Mouse (Mus musculus) ovary, postnatal 14 days (tissue): ENCODE measurements around the gene Rcl1.

Source experiments
- DNase-seq: peaks from one replicate; pipeline ENCODE4 v3.0.0; 2022; ENCODE audit warnings: low spot score

Gene Rcl1

DNA sequence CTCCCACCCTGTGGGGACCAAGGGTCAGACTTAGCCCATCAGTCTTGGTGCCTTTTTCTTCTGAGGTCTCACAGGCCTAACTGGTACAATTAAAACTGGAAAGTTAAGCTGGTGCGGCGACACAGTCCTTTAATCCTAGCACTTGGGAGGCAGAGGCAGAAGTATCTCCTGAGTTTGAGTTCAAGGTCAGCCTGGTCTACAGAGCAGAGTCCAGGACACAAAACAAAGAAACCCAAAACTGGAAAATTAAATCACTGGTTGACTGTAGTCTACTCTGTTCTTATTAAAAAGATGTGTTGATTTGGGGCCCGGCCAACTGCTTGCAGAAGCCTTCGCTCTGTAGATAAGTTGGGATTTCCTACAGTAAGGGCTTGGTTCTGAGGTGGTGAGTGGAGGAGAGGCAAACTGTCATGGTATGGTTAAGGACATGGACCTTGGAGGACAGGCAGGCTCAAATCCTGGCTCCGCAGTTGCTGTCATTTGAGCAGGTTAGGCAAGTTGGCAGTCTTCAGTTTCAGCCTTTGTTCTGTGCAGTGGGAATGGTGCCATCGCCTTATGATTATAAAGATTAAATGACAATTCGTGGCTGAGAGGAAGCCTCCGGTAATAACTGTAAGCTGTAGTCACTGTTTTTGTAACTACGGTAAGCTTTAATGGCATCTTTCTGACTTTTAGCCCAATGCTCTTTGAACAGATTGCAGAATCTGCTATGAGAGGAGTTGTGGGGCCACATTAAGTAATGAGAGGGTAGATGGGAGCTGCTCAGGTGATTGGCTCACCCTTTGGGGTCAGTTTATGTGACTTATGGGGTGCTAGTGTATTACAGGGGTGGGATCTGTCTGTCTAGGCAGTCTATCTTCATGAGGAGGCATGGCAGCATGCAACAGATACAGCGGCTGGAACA, 12.8 kb downstream of the Rcl1 start:
- DNase-seq: no peak

DNA sequence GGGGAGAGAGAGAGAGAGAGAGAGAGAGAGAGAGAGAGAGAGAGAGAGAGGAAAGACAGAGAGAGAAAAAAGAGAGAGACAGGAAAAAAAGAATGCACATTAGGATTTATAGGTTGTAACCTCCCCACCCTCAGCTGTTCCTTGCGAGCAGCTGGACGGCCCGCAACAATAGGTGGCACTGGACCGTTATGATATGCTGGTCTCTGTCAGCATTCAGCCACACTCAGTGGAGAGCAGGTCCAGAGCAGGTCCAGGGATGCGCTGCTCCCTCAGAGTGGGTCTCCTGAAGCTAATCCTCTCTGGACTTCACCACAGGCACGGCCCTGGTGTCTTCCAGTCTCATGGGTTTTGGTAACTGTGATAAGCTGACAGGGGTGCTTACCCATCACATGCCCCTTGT, 15.6 kb downstream of the Rcl1 start:
- no peak for DNase-seq

DNA sequence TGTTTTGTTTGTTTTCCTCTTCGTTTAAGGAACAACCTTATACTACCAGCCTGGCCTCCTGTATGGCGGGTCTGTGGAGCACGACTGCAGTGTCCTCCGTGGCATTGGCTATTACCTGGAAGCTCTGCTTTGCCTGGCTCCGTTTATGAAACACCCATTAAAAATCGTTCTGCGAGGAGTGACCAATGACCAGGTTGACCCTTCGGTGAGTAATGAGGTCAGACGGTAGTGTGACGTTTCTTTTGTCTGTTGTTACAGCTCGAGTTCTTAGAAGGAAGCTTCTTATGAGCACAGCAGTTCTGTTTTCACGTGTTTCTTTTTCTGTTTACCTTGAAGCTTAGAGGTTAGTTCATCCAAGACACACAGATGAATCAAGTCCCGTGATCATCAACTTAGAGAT, 17.0 kb downstream of the Rcl1 start:
- no peak for DNase-seq

DNA sequence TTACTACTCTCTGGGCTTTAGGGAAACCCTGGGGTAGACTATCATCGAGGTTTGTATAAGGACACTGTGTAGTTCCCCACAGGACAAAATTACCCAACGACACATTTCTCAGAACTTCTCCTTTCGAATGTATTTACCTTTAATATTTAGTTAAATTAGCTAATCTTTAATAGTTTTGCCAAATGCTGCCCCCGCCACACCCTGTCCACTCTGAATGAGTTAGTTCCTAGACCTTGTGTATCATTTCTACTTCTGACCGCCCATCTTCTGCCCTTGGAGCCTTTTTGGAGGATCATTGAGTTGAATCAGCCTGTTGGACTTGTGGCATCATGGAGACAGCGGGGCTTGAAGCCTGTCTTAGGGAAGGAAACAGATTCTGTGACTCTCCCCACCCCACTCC, 19.1 kb downstream of the Rcl1 start:
- no peak for DNase-seq

DNA sequence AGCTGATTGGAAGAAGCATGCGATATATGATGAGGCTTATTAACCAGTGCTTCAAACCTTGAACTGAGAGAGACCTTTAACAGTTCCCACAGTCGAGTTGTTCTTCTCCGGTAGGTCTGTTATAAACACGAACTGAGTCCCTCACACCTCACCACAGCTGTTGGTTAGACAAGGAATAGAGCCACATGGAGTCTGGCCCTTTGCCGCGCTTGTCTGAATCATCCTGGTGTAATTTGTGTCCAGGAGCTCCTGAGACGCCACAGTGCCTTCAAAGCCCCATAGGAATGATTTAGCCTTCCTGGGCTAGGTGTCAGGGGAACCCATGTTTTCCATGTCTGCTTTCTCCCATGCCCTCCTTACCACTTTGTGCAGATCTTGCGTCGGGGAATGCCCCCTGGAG, 20.2 kb downstream of the Rcl1 start:
- no peak for DNase-seq

DNA sequence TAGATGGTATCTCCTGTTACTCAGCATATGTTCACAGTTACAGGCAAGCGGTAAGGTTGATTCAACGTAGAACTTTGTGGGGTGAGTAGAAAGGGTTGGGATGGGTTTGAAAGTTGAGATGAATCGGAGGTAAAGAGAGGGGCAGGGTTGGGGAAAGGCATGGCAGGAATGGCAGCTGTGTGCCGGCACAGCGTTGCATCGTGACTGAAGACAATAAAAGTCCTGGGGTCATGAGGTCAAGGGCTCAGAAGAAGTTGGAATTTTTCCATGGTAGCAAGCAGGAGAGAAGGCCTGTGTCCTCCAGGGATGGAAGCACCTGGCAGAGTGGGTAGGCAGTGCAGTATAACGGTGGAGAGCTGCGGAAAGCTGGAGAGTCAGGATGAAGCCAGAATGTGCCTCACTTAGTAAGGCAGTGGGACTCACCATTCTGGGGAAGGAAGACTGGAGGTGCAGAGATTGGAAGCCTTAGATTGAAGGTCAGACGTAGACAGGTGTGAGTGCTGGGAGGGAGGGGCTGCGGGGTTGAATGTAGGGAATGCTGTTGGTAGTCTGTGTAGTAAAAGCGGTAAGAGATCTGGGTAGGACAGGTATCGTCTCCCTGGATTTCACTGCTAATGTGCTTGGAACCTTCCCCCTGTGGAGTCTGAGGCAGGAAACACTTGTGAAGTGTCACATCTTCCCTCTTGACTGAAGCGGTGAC, 23.9 kb downstream of the Rcl1 start:
- no peak for DNase-seq

DNA sequence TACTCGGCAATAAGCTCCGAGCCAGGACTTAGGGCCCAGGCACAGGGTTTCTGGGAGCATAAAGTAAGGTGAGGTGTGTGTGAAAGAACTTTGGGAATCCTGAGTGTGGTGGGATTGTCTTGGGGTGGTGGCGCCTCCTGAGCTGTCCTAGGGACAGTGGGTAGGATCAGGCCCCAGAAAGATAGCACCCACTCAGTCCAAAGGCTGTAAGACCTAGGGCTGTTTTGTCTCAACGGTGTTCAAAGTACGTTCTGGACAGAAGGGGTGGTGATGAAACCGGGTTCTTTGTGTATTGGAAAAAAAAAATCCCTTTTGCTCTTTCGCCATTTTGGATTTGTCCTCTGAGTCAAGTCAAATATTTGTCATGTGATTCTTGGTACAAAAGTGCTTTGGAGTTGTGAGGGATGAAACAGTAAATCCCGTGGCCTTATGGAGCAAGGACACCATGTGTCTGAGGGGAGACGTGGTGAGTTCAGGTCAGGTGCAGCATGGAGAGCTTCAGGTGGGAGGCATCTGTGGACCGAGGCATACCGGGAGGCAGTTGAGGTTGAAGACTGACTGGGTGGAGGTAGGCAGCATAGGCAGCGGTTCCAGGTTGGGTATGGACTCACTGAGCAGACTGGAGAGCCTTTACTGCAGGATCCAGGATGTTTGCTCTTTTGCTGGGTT, 25.3 kb downstream of the Rcl1 start:
- no peak for DNase-seq

DNA sequence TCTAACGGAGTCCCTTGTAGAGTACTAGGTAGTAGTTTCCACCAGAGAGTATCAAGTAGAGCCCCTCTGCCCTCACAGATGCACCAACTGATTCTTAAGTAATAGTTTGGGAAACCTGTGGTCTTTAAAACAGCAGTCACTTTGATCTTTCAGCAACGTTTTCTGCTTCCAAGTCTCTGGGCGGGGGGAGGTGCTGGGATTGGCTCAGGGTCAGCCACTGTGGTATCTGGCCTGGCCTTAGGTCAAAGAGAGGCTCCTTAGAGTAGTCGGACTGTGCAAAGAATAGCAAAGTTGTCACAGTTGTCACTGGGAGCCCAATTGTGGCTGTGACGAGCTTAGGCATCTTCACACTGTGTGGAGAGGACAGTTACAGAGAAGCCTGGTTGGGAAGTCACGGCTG, 26.2 kb downstream of the Rcl1 start:
- DNase-seq: no peak

DNA sequence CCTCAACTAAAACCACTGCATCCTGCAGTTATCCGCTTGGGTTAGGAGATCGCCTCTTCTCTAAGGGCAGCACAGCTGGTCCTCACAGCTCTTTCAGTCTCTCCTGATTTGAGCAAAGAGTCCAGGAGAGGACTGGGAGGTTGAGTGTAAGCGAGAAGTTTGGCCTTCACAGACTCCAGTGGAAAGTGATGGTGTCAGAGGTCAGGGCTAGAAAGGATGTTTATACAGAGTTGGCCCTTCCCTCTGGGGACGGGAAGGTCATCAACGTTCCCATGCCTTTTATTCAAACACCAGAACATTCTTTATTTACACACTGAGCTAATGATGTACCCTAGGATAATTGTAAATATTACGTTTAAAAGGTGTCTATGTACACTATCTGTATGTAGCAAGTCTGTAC, 27.0 kb downstream of the Rcl1 start:
- no peak for DNase-seq

DNA sequence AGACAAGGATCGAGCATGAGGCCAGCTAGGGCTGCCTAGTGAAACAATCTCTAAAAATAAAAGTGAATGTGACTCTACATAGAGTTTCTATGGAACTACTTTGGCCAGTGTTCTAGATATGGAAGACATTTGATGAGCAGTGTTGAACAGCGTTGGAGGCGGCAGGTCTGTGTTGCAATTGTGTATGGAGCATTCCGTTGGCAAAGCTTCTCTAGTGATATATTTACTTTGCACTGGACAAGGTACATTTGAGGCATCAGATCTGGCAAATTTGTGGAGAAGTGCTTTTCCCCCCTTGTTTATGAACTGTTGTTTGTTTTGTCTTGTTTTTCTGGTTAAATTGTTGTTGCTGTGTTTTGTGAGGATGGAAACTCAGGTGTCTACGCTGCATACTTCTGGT, 28.4 kb downstream of the Rcl1 start:
- DNase-seq: no peak

DNA sequence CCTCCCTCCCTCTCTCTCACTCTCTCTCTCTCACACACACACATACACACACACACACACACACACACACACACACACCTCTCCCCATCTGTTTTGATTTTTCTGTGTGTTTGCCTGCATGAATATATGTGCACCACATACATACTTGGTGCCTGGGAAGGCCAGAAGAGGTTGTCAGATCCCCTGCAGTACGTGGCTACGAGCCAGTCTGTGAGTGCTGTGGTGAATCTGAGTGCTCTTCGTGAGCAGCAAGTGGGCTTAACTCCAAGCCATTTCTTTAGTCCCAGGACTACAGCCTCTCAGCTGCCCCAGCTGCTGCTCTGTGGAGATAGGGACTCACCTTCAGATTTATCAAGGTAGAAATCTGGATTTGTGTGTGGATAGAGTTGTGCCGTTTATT, 30.0 kb downstream of the Rcl1 start:
- DNase-seq: no peak

DNA sequence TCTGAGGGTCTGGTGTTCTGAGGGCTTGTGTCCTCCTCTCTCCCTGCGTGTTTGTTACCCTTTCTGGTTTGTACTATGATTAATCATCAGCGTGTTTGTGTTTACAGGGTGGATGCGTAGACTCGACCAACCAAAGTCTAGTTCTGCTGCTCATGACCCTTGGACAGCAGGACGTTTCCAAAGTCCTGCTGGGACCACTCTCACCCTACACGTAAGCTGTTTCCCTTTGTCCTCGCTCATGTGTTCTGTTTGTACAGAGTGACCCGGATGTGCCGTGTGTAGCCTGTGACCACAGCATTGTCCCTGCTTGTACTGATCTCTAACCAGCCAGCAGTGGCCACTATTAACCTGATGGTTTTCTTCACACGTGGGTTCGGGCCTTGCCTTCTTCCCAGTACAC, 33.1 kb downstream of the Rcl1 start:
- DNase-seq: no peak

DNA sequence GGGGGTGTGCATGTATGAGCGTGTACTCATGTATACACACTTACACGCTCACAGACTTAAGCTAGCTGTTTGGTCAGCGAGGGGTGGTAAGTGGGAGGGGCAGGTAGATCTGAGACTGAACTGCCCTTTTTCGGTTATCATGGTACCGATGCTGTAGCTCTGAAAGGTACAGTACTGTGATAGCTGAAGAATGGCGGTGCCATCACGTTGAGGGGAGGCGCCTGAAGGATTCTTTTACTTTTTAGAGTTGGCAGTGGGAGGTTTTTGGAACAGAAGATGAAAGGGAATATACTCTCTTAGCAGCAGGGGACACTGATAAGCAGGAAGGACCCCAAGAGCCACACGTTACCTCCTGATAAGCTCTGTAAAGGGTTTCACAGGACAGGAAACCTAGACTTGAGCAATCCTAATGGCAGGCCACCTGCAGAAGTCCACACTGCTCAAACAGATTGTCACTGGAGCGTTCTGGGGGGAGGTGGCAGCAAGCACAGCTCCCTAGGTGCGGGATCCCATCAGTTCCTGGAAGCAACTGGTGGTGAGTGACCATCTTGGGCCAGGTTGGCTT, 34.1 kb downstream of the Rcl1 start:
- DNase-seq: no peak

DNA sequence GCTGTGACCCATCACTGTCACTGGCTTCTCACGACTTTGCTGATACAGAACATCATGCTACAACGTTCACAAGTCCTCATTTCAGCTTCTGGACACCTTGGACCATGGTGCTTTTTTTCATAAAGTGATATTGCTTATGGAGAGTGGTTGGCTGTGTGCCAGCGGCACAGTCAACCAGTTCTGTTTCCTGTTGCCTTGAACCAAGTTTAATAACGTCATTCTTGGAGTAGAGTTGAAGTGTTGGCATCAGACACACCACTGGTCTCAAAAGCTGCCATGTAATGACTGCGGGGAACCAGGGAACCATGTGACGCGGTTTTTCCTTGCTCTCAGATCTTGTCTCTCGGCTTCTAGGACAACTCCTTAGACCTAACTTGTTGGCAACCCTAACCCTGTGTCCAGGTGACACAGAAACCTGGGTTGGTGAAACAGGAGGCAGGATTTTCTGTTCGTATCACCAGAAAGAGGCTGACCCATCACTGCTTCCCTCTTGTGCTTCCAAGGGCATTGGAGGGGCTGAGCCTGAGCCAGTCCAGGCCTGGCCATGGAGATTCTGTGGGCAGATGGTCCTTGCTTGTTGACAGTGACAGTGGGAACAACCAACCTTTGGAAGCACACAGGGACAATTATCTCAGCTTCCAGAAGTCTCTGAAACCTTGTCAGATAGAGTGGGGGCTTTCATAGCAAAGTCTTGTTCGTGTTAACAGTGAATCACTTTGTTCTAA, 37.5 kb downstream of the Rcl1 start:
- DNase-seq: no peak

DNA sequence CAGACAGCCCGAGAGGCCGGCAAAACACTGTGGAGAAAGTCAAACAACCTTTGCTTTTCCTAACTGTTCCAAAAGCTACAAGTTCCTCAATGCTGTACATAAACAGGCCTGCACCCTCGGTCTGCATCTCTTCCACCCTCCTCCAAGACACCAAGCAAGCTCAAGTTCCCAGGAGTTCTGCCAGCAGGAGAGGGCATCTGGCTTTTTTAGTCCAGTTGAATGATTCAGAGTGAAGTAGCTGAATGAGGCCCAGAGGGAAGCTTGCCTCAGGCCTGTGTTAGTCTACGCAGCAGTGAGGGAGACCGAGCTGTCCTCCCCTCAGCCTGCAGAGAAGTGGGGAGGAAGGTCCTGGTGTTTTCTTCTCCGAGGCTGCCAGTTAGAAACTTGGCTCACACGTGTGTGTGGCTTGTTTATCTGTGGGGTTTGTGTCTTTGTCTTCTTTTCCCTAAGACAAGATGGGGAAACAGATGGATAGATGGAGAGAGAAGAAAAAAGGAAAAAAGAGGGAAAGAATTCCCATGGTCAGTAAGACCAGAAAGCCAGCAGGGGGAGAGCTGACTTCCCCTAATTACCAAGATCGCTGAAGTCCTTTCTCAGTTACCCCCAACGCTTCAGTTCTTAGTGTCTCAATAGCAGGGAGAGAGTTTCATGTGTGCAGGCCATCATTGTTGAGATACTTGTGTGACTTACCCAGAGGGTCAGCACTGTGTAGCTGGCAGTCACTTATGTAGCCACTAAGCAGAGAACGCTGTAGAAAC, 38.7 kb downstream of the Rcl1 start:
- DNase-seq: no peak

DNA sequence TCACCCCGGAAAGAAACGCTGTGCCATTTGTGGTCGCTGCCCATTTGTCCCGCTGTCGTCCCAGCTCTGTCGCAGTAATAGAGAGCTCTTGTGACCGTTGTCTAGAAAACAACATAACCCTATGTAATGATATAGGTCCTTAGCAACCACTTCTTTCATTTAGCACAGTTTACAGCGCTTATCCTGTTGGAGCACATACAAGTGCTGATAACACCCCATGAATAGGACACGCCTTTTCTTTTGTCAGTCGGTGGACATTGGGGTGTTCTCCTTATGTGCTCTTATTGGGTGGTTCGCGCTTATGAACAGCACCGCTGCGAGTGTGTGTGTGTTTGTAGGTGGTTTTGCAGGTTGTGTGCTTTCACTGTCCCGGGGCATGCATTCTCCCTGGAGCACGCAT, 39.8 kb downstream of the Rcl1 start:
- DNase-seq: no peak

DNA sequence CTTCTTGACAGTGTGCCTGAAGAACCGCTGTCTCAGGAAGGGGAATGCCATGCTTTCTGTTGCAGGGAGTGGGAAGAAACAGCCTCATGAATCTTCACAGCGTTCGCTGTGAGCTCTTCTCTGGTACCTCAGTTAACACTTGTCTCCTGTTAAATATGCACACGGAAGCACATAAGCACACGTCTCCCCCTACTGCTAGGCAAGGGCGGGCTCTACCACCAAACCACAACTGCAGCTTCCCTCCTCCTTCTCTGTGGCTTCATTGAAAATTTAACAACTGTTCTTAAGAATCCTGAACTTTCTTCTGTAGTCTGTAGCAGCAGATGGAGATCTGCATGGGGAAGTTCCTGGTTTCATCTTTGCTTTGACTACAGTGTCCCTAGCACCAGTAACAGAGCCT, 41.1 kb downstream of the Rcl1 start:
- DNase-seq: no peak

DNA sequence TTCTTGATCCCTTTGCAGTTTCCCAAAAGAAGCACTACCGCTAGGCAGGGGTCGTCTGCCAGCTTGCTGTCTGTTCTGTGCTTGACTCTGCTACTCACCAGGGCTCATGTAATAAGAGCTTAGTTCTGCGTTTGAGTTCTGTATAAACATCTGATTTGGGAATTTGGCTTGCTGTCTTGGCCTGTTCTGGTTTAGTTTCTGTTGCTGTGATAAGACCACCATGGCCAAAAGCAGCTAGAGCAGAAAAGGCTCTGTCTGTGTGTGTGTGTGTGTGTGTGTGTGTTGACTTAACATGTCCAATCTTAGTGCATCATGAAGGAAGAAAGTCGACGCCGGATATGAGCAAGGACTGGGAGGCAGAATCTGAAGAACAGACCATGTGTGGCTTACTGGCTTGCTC, 44.2 kb downstream of the Rcl1 start:
- DNase-seq: no peak

DNA sequence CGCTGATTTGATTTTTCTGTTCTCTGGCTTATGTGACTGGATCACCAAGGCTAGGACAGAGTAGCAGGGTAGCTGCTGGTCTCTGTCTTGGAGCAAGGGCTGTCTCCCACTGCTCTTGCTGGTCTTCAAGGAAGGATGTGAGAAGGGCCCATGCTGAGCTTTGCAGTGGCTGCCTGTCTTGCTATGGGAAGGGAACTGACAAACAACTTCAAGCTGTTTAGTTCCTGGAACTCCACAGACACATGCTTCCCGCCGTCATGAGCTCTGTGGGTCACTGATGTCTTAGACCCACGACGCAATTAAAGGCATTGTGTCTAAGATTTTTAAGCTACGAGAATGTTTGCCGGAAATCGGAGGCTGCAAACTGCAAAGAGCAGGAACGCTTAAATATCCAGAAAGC, 45.6 kb downstream of the Rcl1 start:
- DNase-seq: no peak

DNA sequence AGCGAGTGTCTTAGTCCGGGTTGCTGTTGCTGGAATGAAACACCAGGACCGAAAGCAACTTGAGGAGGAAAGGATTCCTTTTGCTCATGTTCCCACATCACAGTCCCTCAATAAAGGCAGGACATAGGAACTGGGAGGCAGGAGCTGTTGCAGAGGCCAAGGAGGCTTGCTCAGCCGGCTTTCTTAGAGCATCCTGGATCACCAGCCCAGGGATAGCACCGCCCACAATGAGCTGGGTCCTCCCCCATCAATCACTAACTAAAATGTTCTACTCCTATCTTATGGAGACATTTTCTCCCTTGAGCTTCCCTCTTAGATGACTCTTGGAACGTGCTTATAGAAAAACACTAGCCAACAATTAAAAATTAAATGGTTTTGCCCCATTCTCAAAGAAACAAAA, 48.4 kb downstream of the Rcl1 start:
- DNase-seq: no peak

DNA sequence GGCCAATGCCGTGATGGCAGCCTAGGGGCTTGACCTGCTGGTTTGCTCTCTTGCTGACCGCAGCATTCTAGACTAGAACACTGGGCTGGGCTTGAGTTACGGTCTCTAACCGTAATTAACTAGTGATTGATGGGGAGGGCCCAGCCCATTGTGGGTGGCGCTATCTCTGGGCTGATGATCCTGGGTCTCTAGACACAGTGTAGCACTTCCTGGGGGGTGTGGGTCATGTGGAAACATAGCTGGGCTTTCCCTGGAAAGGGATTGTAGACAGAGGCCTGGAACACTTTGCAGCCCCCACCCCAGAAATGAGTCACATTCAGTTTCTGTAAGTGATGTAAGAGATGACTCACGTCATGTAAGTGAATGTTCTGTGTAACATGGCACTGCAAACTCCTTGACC, 48.9 kb downstream of the Rcl1 start:
- no peak for DNase-seq
